Mouse (Mus musculus) hindbrain, postnatal 0 days (tissue): Measurements from ENCODE around the gene Mpz. TPM values are rescaled to one million over a fixed set of nuclear protein-coding genes. Genes with fewer than 3 reads are reported as not detected.
A peak's percentile ranks its signal among the peaks of the same experiment; 100 is the strongest.
"Not testable (repeated sequence)": the region's sequence is repeated elsewhere in the genome, so short reads cannot be mapped to it uniquely, and the experiment has no call there.

Experiments used
- ATAC-seq: fragments of 200-750 bp; cut with Nextera tagmentation; 2 replicates; pipeline ENCODE4 v1.8.0; 2017; ENCODE audit warnings: mild to moderate bottlenecking, moderate TSS enrichment, moderate library complexity
- DNase-seq: peaks from one replicate; pipeline ENCODE4 v3.0.0-alpha.2; 2015; ENCODE audit warnings: low spot score
- H3K27ac ChIP-seq: fragments of 300-500 bp; sonication (generic); 2 replicates; pipeline ENCODE4 v1.5.1; 2014; ENCODE audit warnings: mild to moderate bottlenecking
- H3K27me3 ChIP-seq: fragments of 300-500 bp; sonication (generic); 2 replicates; pipeline ENCODE4 v1.6.1; 2014; ENCODE audit warnings: low read length, mixed read lengths; ENCODE audit not compliant: insufficient read depth
- H3K36me3 ChIP-seq: fragments of 300-500 bp; sonication (generic); 2 replicates; pipeline ENCODE4 v1.6.1; 2014; ENCODE audit warnings: low read length, mixed read lengths; ENCODE audit not compliant: insufficient read depth
- H3K4me1 ChIP-seq: fragments of 300-500 bp; sonication (generic); 2 replicates; pipeline ENCODE4 v1.6.1; 2014; ENCODE audit warnings: antibody characterized with exemption, low read length, mixed read lengths; ENCODE audit not compliant: insufficient read depth
- H3K4me2 ChIP-seq: fragments of 300-500 bp; sonication (generic); 2 replicates; pipeline ENCODE4 v1.6.1; 2014; ENCODE audit warnings: low read depth, mild to moderate bottlenecking, low read length, moderate library complexity, mixed read lengths
- H3K4me3 ChIP-seq: fragments of 300-500 bp; sonication (generic); 2 replicates; pipeline ENCODE4 v1.5.1; 2014; ENCODE audit warnings: low read length
- H3K9ac ChIP-seq: fragments of 300-500 bp; sonication (generic); replicated peaks from 2 replicates; pipeline ENCODE4 v1.6.1; 2014; ENCODE audit warnings: mild to moderate bottlenecking, low read length, moderate library complexity, mixed read lengths
- H3K9me3 ChIP-seq: fragments of 300-500 bp; sonication (generic); 2 replicates; pipeline ENCODE4 v1.6.1; 2016; ENCODE audit warnings: low read length, mixed read lengths
- CTCF ChIP-seq: IDR thresholded peaks from 2 replicates; pipeline ENCODE4 v1.5.1; 2016; ENCODE audit warnings: antibody characterized with exemption, control low read depth, low read depth
- WGBS: fragments of 180-500 bp; shearing (Covaris S2); extraction: QIAGEN DNeasy Blood & Tissue Kit; methylation state at CpG from one replicate; pipeline ENCODE4 v1.1.7; 2014; 5-methylcytosine and 5-hydroxymethylcytosine counted together
- polyA plus RNA-seq: library from polyadenylated mRNA; unstranded; fragments of >200 nt; fragmentation: Nextera tagmentation; extraction: Ambion mirVana; gene quantifications from 2 replicates; pipeline ENCODE4 v1.2.1, GENCODE M21; 2015
- total RNA-seq: library from RNA; depleted of rRNA; stranded (reverse); fragments of >200 nt; gene quantifications from 2 replicates; pipeline ENCODE4 v1.2.3, GENCODE M21; 2014

Gene Mpz
- total and polyA plus RNA-seq, 2 experiments from 2014 or later: 4.8 to 5.9 TPM

DNA sequence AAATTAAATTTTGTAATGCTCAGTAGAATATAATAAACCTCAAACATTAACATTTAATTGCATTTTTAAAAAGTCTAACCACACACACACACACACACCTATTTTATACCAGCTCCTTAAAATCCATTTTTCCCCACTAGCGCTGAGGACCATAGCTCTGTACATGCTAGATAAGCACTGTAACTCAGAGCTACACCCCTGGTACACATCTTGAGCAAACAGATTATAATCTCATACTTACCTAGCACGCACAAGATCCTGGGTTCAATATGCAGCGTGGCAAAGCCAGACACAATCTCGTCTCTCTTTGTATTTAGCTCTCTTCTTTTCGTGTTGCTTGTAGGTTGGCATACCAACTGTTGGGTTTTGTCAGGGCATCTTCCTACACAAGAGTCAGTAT, 26.1 kb upstream of the Mpz start:
- Histone ChIP-seq H3K4me2 (no peak overlapping the region), H3K9me3 (no peaks in the 10 kb centered on the region), H3K9ac (no peak overlapping the region), H3K4me1 (no peaks in the 10 kb centered on the region), H3K27ac (no peak overlapping the region), H3K36me3 (peaks cover 9% of the 10 kb centered on the region), H3K4me3 (no peak overlapping the region), H3K27me3 (no peaks in the 10 kb centered on the region)
- ATAC-seq: no peak
- DNase-seq: no peak
- 90% methylated on average over 5 of the region's 5 CpGs for whole genome bisulfite sequencing
- TF ChIP-seq CTCF: no peak

- Histone ChIP-seq H3K4me3 (no peak overlapping the region), H3K4me2 (no peak overlapping the region), H3K27me3 (no peaks in the 10 kb centered on the region), H3K27ac (no peak overlapping the region), H3K9me3 (no peaks in the 10 kb centered on the region), H3K9ac (no peak overlapping the region), H3K36me3 (peaks cover 26% of the 10 kb centered on the region), H3K4me1 (no peaks in the 10 kb centered on the region)
- DNase-seq (peak; percentile 6), ATAC-seq (no peak; the same call in 1 of the 2 replicates)
- 0 out of 2 replicates have a peak, but pooled peaks have one; percentile 25 for TF ChIP-seq CTCF
- WGBS: 53% methylated on average over 7 of the region's 7 CpGs
These were observed 21.3 kb upstream of the Mpz start for GRCm38 (mm10) chr1:171129251-171129650.

GRCm38 (mm10) chr1:171130971-171131370, 19.5 kb upstream of the Mpz start:
- no peak for DNase-seq
- no peak overlapping the region for H3K4me3 ChIP-seq
- no peaks in the 10 kb centered on the region for H3K4me1 ChIP-seq
- H3K9me3 ChIP-seq: no peaks in the 10 kb centered on the region
- WGBS: 78% methylated on average over 1 of the region's 1 CpGs
- no peak for TF ChIP-seq CTCF
- H3K9ac ChIP-seq: no peak overlapping the region
- H3K27me3 ChIP-seq: no peaks in the 10 kb centered on the region
- H3K4me2 ChIP-seq: no peak overlapping the region
- H3K36me3 ChIP-seq: peaks cover 42% of the 10 kb centered on the region
- no peak overlapping the region for H3K27ac ChIP-seq
- no peak for ATAC-seq

DNA sequence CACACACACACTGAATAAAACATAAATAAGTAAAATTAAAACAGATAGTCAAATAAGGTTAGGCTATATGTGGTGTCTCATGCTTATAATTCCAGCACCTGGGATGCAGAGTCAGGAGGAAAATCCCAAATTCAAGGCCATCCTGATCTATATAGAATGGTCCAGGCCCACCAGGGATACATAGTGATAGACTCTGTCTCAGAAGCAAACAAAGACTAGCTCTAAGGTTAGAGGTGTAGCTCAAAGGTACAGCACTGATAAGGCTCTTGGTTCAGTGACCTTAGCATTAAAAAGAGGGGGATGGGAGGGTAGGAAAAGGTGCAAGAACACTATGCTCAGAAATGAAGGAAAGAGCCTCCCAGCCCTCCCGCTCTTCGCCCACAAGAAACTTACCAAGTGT, 14.9 kb upstream of the Mpz start:
- Histone ChIP-seq H3K36me3 (peaks cover 38% of the 10 kb centered on the region), H3K4me3 (no peak overlapping the region)
- ATAC-seq: no peak

DNA sequence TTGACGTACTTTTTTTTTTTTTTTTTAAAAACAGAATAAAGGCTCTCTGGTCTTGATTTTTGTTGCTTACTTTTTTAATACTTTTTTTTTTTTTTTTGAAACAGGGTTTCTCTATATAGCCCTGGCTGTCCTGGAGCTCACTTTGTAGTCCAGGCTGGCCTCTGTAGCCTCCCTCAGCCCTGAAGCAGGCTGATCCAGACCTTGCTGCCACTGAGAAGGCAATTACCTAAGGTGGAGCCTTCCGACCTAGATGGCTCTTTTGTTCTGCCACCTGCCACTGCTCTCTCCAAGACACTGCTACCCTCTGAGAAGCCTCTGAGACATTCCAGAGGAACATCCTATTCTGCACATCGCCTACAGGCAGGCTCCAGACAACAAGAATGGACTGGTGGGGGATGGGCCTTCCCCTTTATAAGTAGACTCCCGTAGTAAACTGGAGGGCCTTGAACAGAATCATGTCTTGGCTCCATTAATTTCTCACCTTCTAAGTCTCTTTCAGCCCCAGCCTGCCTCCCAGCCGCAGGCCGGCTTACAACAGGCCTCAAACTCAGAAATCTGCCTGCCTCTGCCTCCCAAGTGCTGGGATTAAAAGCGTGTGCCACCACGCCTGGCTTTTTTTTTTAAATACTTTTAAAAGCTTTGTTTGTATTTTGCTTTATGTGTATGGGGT, 12.9 kb upstream of the Mpz start:
- H3K27ac ChIP-seq, ATAC-seq, H3K4me3 ChIP-seq, H3K4me2 ChIP-seq, DNase-seq, H3K9me3 ChIP-seq, H3K4me1 ChIP-seq, H3K9ac ChIP-seq, H3K27me3 ChIP-seq: not testable (repeated sequence)
- WGBS: 86% methylated on average over 8 of the region's 8 CpGs
- H3K36me3 ChIP-seq: peaks cover 46% of the 10 kb centered on the region

More for the DNA sequence above, 14.9 kb upstream of the Mpz start:
- H3K27me3 ChIP-seq: no peaks in the 10 kb centered on the region
- H3K9me3 ChIP-seq: no peaks in the 10 kb centered on the region
- no peak overlapping the region for H3K9ac ChIP-seq
- no peaks in the 10 kb centered on the region for H3K4me1 ChIP-seq
- H3K4me2 ChIP-seq: no peak overlapping the region
- 98% methylated on average over 2 of the region's 2 CpGs for WGBS
- no peak for TF ChIP-seq CTCF
- no peak for DNase-seq
- H3K27ac ChIP-seq: no peak overlapping the region

DNA sequence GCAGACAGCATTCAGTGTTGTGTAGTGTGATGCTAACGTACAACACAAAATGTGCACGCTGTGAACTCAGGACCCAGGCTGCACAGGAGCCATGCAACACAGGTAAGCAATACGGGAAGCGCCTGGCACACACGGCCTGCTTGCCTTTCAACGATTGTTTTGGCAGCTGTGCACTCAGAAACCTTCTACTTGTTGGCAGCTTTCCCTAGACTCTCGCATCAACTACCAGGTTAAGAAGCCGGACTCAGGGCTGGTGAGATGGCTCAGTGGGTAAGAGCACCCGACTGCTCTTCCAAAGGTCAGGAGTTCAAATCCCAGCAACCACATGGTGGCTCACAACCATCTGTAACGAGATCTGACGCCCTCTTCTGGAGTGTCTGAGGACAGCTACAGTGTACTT, 7.5 kb upstream of the Mpz start:
- H3K4me3 ChIP-seq, DNase-seq, H3K4me2 ChIP-seq, H3K4me1 ChIP-seq, H3K9ac ChIP-seq, H3K9me3 ChIP-seq, ATAC-seq, H3K27ac ChIP-seq, H3K27me3 ChIP-seq: not testable (repeated sequence)
- H3K36me3 ChIP-seq: peaks cover 30% of the 10 kb centered on the region
- WGBS: 77% methylated on average over 9 of the region's 11 CpGs

DNA sequence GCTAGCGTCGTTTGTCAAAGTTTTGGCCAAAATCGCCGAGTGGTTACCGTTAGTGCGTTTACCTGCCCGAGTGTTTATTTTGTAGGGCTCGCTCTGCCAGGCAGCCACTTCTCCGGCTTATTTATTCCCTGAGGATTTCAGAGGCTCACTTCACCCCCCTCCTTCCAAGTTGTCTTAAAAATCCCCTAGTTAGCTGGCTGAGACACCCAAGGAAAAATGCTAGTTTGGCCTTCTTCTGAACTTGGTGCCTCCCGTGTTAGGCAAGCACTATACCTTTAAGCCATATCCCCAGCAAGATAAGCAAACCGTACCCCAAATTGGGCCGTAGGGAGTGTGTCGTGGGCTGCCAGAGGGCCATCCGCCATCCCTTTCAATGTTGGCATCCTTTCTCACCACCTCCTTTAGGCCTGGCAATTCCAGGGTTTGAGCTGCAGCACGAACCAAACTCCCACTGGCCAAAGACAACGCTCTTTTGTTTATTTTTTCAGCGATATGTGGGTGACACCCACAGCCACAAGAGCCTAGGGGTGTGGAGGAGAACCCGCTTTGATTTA, 404 bp downstream of the Mpz start:
- DNase-seq: peak; percentile 43
- H3K4me2 ChIP-seq: peak overlapping the region; percentile 71
- 3% methylated on average over 18 of the region's 18 CpGs for WGBS
- H3K27me3 ChIP-seq: no peaks in the 10 kb centered on the region
- H3K27ac ChIP-seq: peak overlapping the region; percentile 68
- peak overlapping the region; percentile 89 for H3K4me3 ChIP-seq
- ATAC-seq: peak; percentile 15; the same call in 1 of the 2 replicates
- peaks cover 3% of the 10 kb centered on the region; the same call in 1 of the 2 replicates for H3K4me1 ChIP-seq
- TF ChIP-seq CTCF: no peak
- peak overlapping the region; percentile 89 for H3K9ac ChIP-seq
- no peaks in the 10 kb centered on the region for H3K36me3 ChIP-seq
- no peaks in the 10 kb centered on the region for H3K9me3 ChIP-seq
